Mouse (Mus musculus) kidney, postnatal 14 days (tissue): Measurements from ENCODE around the gene Khdc1a.
A peak's percentile ranks its signal among the peaks of the same experiment; 100 is the strongest.
"Not testable (repeated sequence)": the region's sequence is repeated elsewhere in the genome, so short reads cannot be mapped to it uniquely, and the experiment has no call there.

Experiments used
- DNase-seq: peaks from one replicate; pipeline ENCODE4 v3.0.0; 2022; ENCODE audit warnings: mixed read lengths

Khdc1a gene

DNA sequence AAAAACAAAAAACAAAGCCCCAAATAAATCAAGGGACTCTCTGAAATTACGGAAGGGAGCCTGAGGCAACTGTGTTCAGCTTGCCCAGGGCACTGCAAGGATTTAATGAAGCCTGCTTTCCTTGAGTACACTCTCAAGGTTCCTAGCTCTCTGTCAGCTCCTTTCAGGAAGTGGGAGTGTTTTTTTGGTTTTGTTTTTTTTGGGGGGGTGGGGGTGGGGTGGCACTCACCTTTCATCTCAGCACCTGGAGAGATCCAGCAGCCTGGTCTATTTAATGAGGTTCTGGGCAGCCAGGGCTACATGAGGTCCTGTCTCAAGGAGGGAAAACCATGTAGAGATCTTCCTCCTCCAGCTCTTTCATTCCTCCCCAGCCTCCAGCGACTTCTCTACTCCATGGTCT lies at the start of gene Khdc1a:
Gene Khdc1a, plus strand, starts transcription at position 301 of the 400 bp plus-strand sequence.
- DNase-seq = no peak

DNA sequence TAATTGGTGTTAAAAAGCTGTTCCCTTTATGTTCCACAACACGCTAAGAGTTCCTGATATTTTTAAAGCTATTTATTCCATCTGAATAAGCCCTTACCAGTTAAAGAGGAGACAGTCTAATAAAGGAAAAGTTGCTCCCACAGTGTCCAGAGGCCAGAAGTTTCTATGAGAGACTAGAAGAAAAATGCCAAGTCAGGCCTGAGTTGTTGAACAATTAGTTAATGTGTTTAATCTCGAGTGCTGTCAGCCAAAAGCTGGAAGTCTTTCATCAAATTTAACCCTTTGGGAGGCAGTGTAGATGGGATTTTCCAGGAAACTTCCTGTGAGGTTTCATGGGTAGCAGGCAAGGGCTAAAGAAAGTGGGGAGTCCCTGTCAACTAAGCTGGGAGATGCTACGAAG lies 49.6 kb upstream of the Khdc1a start:
- no peak for DNase-seq

GRCm38 (mm10) chr1:21301686-21302085 lies 47.8 kb upstream of the Khdc1a start:
- DNase-seq = no peak

GRCm38 (mm10) chr1:21304174-21304573 lies 45.3 kb upstream of the Khdc1a start:
- no peak for DNase-seq

GRCm38 (mm10) chr1:21304646-21305045 lies 44.8 kb upstream of the Khdc1a start:
- no peak for DNase-seq

GRCm38 (mm10) chr1:21305443-21305842 lies 44.0 kb upstream of the Khdc1a start:
- no peak for DNase-seq

DNA sequence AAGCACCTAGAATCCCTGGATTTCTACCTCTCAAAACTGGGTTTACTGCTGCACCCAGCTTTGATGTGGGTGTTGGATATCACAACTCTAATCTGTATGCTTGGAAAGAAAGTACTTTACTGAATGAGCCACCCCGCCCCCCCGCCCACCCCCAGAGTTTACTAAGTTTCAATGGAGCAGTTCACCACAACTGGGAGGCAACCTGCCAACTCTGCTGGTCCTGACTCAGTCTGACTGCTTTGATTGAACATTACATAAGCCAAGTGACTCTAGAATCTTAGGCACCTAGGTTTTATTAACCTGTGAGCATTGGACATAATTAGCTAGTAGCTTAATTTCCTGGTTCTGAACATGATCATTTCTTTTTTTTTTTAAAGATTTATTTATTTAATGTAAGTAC lies 35.1 kb upstream of the Khdc1a start:
- DNase-seq = no peak

DNA sequence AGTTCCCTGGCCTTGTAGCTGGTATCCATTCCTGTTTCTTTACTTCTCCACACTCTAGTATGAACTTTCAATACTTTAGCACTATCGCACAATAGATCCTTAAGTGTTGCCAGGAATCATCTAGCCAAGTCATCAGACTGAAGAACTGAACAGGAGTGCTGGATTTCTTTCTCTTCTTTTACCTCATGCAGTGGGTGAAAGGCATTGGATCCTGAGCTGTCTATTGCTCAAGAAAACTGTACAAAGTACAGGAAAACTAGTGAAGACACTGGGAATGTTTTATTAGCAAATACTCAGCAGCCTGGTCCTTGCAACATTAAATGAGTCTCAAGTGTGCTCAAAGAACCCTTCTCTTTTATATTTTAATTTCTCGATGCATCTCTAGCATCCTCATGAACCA lies 33.7 kb upstream of the Khdc1a start:
- no peak for DNase-seq

DNA sequence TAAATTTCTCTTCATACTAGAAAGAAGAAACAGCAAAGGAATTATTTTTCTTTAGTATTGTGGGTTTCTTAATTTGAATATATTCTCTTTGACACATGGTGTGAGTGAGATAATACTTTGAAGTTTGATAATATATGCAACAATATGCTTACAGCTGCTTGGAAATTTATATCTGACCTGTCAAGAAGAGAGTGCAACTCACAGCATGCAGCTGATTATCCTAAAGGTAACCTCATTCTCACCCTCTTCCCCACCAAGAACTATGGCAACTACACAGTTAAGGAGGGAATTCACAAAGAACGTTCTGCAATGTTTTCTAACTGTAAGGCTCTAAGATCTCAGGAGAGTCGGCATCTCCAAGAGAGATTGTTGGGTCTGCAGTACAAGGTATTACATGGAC lies 33.1 kb upstream of the Khdc1a start:
- DNase-seq = no peak

DNA sequence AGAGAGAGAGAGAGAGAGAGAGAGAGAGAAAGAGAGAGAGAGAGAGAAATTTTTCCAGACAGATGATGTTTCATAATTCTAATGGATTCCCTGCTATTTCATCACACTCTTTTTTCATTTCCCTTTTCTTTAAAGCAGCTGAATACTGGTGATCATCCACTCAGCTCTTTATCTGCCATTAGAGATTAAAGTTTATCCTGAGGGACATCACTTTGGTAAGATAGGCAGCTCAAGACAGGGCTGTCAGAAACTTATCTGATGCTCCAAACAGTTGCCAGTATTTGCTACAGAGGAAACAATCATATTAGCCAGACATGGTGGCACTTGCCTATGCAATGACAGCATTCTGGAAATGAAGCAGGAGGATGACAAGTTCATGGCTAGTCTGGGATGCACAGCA lies 31.2 kb upstream of the Khdc1a start:
- DNase-seq = no peak

GRCm38 (mm10) chr1:21320271-21320670 lies 29.2 kb upstream of the Khdc1a start:
- DNase-seq = not testable (repeated sequence)

- DNase-seq = no peak
Observed at GRCm38 (mm10) chr1:21321656-21322055, 27.8 kb upstream of the Khdc1a start.

GRCm38 (mm10) chr1:21323996-21324574 lies 25.4 kb upstream of the Khdc1a start:
- DNase-seq = no peak

GRCm38 (mm10) chr1:21324633-21325032 lies 24.8 kb upstream of the Khdc1a start:
- DNase-seq = no peak

- no peak for DNase-seq
Observed at GRCm38 (mm10) chr1:21326733-21327132, 22.7 kb upstream of the Khdc1a start.

DNA sequence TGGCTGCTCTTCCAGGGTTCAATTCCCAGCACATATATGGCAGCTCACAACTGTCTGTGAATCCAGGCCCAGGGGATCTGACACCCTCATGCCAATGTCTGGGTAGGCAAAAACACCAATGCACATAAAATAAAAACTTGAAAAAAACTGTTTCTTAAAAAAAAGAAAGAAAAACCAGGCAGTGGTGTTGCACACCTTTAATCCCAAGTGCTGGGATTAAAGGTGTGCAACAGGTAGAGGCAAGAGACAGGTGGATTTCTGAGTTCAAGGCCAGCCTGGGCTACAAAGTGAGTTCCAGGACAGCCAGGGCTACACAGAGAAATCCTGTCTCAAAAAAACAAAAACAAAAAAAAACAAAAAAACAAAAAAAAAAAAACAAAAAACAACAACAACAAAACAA lies 18.3 kb upstream of the Khdc1a start:
- DNase-seq = not testable (repeated sequence)

GRCm38 (mm10) chr1:21333222-21333973 lies 16.0 kb upstream of the Khdc1a start:
- DNase-seq = no peak

DNA sequence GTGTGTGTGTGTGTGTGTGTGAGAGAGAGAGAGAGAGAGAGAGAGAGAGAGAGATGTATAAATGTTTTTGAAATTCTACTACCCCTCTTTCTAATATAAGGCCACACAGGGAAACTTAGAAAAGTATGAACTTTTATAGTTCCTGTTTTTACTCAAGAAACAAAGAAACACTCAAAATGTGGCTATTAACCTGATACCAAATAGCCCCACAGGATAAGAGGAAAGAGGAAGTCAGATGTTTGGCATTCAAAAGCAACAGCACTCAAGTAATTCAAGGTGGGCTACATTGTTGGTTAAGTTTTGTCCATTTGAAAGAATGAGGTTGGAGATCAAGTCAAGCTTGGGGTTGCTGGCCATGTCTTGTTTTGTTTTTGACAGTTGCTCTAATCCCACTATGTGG lies 13.6 kb upstream of the Khdc1a start:
- no peak for DNase-seq

DNA sequence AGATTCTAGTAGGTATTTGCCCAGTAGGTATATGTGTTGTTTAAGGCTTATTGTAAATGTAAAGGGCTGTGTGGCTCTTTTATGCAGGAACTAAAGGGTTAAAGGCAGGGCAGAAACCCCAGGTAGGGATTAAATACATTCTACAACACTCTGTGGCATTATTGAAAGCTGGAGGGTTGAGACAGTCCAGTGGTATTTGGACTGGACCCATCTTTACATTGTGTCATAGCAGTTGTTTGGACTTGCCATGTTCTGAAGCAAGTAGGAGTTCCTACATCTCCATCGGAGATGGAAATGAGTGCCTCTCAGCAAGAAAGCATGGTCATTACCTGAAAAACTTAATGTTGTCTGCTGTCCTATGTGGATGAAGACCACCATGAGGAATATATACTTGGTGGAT lies 8.7 kb upstream of the Khdc1a start:
- DNase-seq = no peak

- peak; percentile 51 for DNase-seq
Observed at GRCm38 (mm10) chr1:21344253-21344652, 5.2 kb upstream of the Khdc1a start.

- DNase-seq = not testable (repeated sequence)
Observed at GRCm38 (mm10) chr1:21344752-21345151, 4.7 kb upstream of the Khdc1a start.

DNA sequence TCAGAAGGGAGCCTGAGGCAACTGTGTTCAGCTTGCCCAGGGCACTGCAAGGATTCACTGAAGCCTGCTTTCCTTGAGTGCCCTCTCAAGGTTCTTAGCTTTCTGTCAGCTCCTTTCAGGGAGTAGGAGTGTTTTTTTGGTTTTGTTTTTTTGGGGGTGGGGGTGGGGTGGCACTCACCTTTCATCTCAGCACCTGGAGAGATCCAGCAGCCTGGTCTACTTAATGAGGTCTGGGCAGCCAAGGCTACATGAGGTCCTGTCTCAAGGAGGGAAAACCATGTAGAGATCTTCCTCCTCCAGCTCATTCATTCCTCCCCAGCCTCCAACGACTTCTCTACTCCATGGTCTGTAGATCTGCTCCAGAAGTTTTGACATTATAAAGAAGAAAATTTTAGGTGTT lies 18.6 kb downstream of the Khdc1a start, which contains the start of gene Khdc1c:
Gene Khdc1c, plus strand, starts transcription at position 301 of the 400 bp plus-strand sequence.
- not testable (repeated sequence) for DNase-seq

DNA sequence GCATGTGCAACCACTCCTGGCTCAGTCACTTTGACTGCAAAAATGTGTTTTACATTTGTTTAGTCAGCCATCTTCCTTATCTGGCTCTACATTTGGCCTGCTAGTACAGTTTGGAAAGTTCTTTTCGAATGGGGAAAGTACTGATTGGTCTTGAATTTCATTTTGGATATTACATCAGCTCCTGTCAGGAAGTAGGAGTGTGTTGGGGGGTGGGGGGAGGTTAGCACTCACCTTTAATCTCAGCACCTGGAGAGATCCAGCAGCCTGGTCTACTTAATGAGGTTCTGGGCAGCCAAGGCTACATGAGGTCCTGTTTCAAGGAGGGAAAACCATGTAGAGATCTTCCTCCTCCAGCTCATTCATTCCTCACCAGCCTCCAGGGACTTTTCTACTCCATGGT lies 33.8 kb downstream of the Khdc1a start, which contains the start of gene Khdc1b:
Gene Khdc1b, plus strand, starts transcription at position 301 of the 400 bp plus-strand sequence.
- DNase-seq = no peak

- no peak for DNase-seq
Observed at GRCm38 (mm10) chr1:21391138-21391671, 41.8 kb downstream of the Khdc1a start.
